Mouse (Mus musculus): ENCODE results near the gene Gm15446.
"Not testable (repeated sequence)": the region's sequence is repeated elsewhere in the genome, so short reads cannot be mapped to it uniquely, and the experiment has no call there.

DNA sequence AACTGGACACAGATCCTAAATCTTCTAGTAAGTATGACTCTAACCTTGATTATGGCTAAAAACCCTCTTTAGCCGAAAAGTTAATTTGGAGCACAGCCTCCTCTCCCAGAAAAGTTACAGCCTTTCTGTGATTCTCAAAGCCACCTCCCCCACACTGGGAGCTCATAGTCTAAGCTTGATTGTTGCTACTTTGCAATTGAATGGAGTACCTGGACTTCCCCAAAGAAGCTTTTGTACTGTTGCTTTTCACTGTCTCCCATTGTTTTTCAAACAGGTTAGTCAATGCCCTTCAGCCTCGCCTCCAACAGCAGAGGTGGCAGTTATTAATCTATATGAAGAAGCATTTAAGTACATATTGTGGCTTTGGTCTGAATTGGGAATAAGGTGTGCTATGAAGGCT, 57.5 kb downstream of the Gm15446 start:
- not testable (repeated sequence) for TF ChIP-seq HCFC1 (IDR thresholded peaks at IDR 0.05; ENCODE audit: borderline replicate concordance, insufficient read depth, low read length); ZNF384 (IDR thresholded peaks at IDR 0.05; ENCODE audit: low read depth, low read length); MAFK (IDR thresholded peaks at IDR 0.05; ENCODE audit: insufficient read depth, low read depth, low read length)

All from ES-E14 (cell line).